Mouse (Mus musculus) CH12.LX (cell line): ENCODE results near the gene Enah. TPM values are rescaled to one million over a fixed set of nuclear protein-coding genes. Genes with fewer than 3 reads are reported as not detected.

ENCODE experiments used
- DNase-seq: peaks from one replicate; pipeline ENCODE4 v3.0.0-alpha.2; 2013; ENCODE audit errors: extremely low read depth
- H3K27ac ChIP-seq: 2 replicates; pipeline ENCODE4 v1.5.1; 2012; ENCODE audit warnings: low read depth, mild to moderate bottlenecking, control low read depth, moderate library complexity; ENCODE audit not compliant: insufficient read depth
- H3K27me3 ChIP-seq: replicated peaks from 2 replicates; pipeline ENCODE3; 2012; ENCODE audit warnings: inconsistent platforms
- H3K36me3 ChIP-seq, 2 experiments: replicated peaks in 1 of 2; 2 replicates each; pipeline versions ENCODE3 to v1.6.1; 2012; ENCODE audit warnings: inconsistent platforms in 1 of 2, low read length in 1 of 2, mild to moderate bottlenecking in 1 of 2, mixed read lengths in 1 of 2, moderate library complexity in 1 of 2; ENCODE audit not compliant: control insufficient read depth in 1 of 2, insufficient read depth in 1 of 2
- H3K4me1 ChIP-seq, 2 experiments: 2 replicates each; pipeline ENCODE4 v1.6.1; 2012; ENCODE audit warnings: inconsistent platforms in 1 of 2, moderate library complexity in 1 of 2; ENCODE audit not compliant: insufficient read depth in 2 of 2, control insufficient read depth in 1 of 2
- H3K4me2 ChIP-seq: 2 replicates; pipeline ENCODE4 v1.6.1; 2012; ENCODE audit warnings: low read depth, mild to moderate bottlenecking, control low read depth; ENCODE audit not compliant: poor library complexity, insufficient read depth, severe bottlenecking
- H3K4me3 ChIP-seq, 3 experiments: fragments of 150-350 bp in 1 of 3; sonication (generic) in 1 of 3; replicated peaks in 1 of 3; 2 replicates each; pipeline versions ENCODE3 to v1.5.1; 2011 to 2012; ENCODE audit warnings: low read depth in 2 of 3, low read length in 2 of 3, mild to moderate bottlenecking in 2 of 3, moderate library complexity in 2 of 3, control low read depth in 1 of 3, improper control_type of control experiment in 1 of 3, inconsistent platforms in 1 of 3, mixed read lengths in 1 of 3; ENCODE audit not compliant: poor library complexity in 1 of 3
- H3K79me2 ChIP-seq: replicated peaks from 2 replicates; pipeline ENCODE4 v1.6.1; 2012; ENCODE audit warnings: mild to moderate bottlenecking, moderate library complexity; ENCODE audit not compliant: control insufficient read depth, poor library complexity, insufficient read depth, severe bottlenecking; ENCODE audit errors: extremely low read depth
- H3K9ac ChIP-seq: 2 replicates; pipeline ENCODE4 v1.6.1; 2012; ENCODE audit warnings: low read depth, mild to moderate bottlenecking, control low read depth, moderate library complexity; ENCODE audit not compliant: insufficient read depth
- H3K9me3 ChIP-seq: replicated peaks from 2 replicates; pipeline ENCODE3; 2012; ENCODE audit warnings: low read length, inconsistent platforms, mixed read lengths
- BHLHE40 ChIP-seq: IDR thresholded peaks from 2 replicates; pipeline ENCODE4 v1.6.1; 2011; ENCODE audit warnings: mild to moderate bottlenecking, low read depth, low read length, improper control_type of control experiment
- CHD2 ChIP-seq: IDR thresholded peaks from 2 replicates; pipeline ENCODE4 v1.6.1; 2011; ENCODE audit warnings: low read length, improper control_type of control experiment
- CTCF ChIP-seq, 2 experiments: IDR thresholded peaks in 1 of 2; conservative IDR thresholded peaks in 1 of 2; 2 replicates each; pipeline ENCODE4 v1.5.1; 2011 to 2012; ENCODE audit warnings: low read depth in 2 of 2, low read length in 2 of 2, improper control_type of control experiment in 1 of 2, inconsistent platforms in 1 of 2, mild to moderate bottlenecking in 1 of 2, moderate library complexity in 1 of 2
- EP300 ChIP-seq: IDR thresholded peaks from 2 replicates; pipeline ENCODE4 v1.6.1; 2011; ENCODE audit warnings: low read length, improper control_type of control experiment
- GABPA ChIP-seq: IDR thresholded peaks from 2 replicates; pipeline ENCODE4 v1.6.1; 2012; ENCODE audit warnings: low read depth, low read length, improper control_type of control experiment, inconsistent platforms; ENCODE audit not compliant: insufficient replicate concordance
- JUN ChIP-seq: IDR thresholded peaks from 2 replicates; pipeline ENCODE4 v1.6.1; 2011; ENCODE audit warnings: low read depth, mild to moderate bottlenecking, low read length, improper control_type of control experiment, moderate library complexity; ENCODE audit not compliant: insufficient read depth
- JUND ChIP-seq: conservative IDR thresholded peaks from 2 replicates; pipeline ENCODE4 v1.6.1; 2011; ENCODE audit warnings: low read depth, low read length, improper control_type of control experiment
- KAT2A ChIP-seq: IDR thresholded peaks from 2 replicates; pipeline ENCODE4 v1.6.1; 2012; ENCODE audit warnings: low read length, improper control_type of control experiment, inconsistent platforms; ENCODE audit not compliant: insufficient replicate concordance
- MAFK ChIP-seq: IDR thresholded peaks from 2 replicates; pipeline ENCODE4 v1.6.1; 2011; ENCODE audit warnings: low read length, improper control_type of control experiment; ENCODE audit not compliant: insufficient replicate concordance
- MAX ChIP-seq: IDR thresholded peaks from 2 replicates; pipeline ENCODE4 v1.6.1; 2011; ENCODE audit warnings: low read length, improper control_type of control experiment
- MAZ ChIP-seq: IDR thresholded peaks from 2 replicates; pipeline ENCODE4 v1.6.1; 2012; ENCODE audit warnings: low read depth, mild to moderate bottlenecking, inconsistent platforms, low read length, improper control_type of control experiment, moderate library complexity
- MEF2A ChIP-seq: IDR thresholded peaks from 2 replicates; pipeline ENCODE4 v1.6.1; 2014; ENCODE audit warnings: low read depth, mild to moderate bottlenecking, inconsistent platforms, low read length, improper control_type of control experiment, borderline replicate concordance
- MXI1 ChIP-seq: IDR thresholded peaks from 2 replicates; pipeline ENCODE4 v1.6.1; 2011; ENCODE audit warnings: mild to moderate bottlenecking, low read depth, low read length, improper control_type of control experiment
- NRF1 ChIP-seq: IDR thresholded peaks from 2 replicates; pipeline ENCODE4 v1.6.1; 2014; ENCODE audit warnings: low read depth, mild to moderate bottlenecking, inconsistent platforms, low read length, improper control_type of control experiment, moderate library complexity
- PAX5 ChIP-seq: IDR thresholded peaks from 2 replicates; pipeline ENCODE4 v1.6.1; 2012; ENCODE audit warnings: low read length, inconsistent platforms, mixed read lengths
- POLR2A ChIP-seq: IDR thresholded peaks from 2 replicates; pipeline ENCODE4 v1.6.1; 2011; ENCODE audit warnings: low read depth, mild to moderate bottlenecking, improper control_type of control experiment, low read length
- POLR2AphosphoS2 ChIP-seq: IDR thresholded peaks from 2 replicates; pipeline ENCODE4 v1.6.1; 2011; ENCODE audit warnings: low read depth, low read length, improper control_type of control experiment
- RAD21 ChIP-seq: IDR thresholded peaks from 2 replicates; pipeline ENCODE4 v1.6.1; 2011; ENCODE audit warnings: low read depth, mild to moderate bottlenecking, low read length, improper control_type of control experiment, moderate library complexity
- RCOR1 ChIP-seq: conservative IDR thresholded peaks from 2 replicates; pipeline ENCODE4 v1.6.1; 2012; ENCODE audit warnings: low read depth, mild to moderate bottlenecking, inconsistent platforms, low read length, improper control_type of control experiment
- TBP ChIP-seq: conservative IDR thresholded peaks from 2 replicates; pipeline ENCODE4 v1.6.1; 2011; ENCODE audit warnings: low read depth, low read length, improper control_type of control experiment
- TCF12 ChIP-seq: IDR thresholded peaks from 2 replicates; pipeline ENCODE4 v1.6.1; 2014; ENCODE audit warnings: low read depth, mild to moderate bottlenecking, inconsistent platforms, low read length, improper control_type of control experiment
- USF2 ChIP-seq: conservative IDR thresholded peaks from 2 replicates; pipeline ENCODE4 v1.6.1; 2011; ENCODE audit warnings: low read depth, low read length, improper control_type of control experiment
- dilution Hi-C: fragments of 300-500 bp; cut with MboI; formaldehyde crosslinking; loops from 2 replicates; pipeline ENCODE4 v1.14.3; 2020; ENCODE audit warnings: low sequenced_read_pairs; ENCODE audit not compliant: extremely low pct_unique_long_range_greater_than_20kb, extremely low pct_ligation_motif_present
- in situ Hi-C: fragments of 300-500 bp; cut with MboI; formaldehyde crosslinking; loops from 3 replicates; pipeline ENCODE4 v1.14.3; 2019; ENCODE audit warnings: low sequenced_read_pairs, low pct_ligation_motif_present, low pct_unique_long_range_greater_than_20kb, mixed read lengths
- polyA plus RNA-seq: library from polyadenylated mRNA; unstranded; fragments of >175 nt; gene quantifications from 2 replicates; pipeline ENCODE4 v1.2.1, GENCODE M21; 2012; ENCODE audit warnings: low read depth; ENCODE audit not compliant: insufficient read length
- total RNA-seq, 2 experiments: library from RNA; depleted of rRNA; stranded (reverse); fragments of 300-350 nt in 1 of 2; fragments of >200 nt in 1 of 2; gene quantifications; 2 replicates each; pipeline ENCODE4 v1.2.3; 2012 to 2014

Gene Enah
- total and polyA plus RNA-seq, 3 experiments: 45.3 to 75.3 (median 72.6) TPM

GRCm38 (mm10) chr1:182052973-182053372 is 33.2 kb upstream of the Enah start:
- no peaks in the 10 kb centered on the region for H3K27me3 ChIP-seq
- no peaks in the 10 kb centered on the region for H3K79me2 ChIP-seq
- no peak overlapping the region for H3K27ac ChIP-seq
- H3K36me3 ChIP-seq: no peaks in the 10 kb centered on the region
- no peak overlapping the region for H3K4me3 ChIP-seq
- DNase-seq: no peak
- H3K9me3 ChIP-seq: no peaks in the 10 kb centered on the region
- dilution Hi-C loops (no loop called here), in situ Hi-C loops (no loop called here)
- H3K9ac ChIP-seq: no peak overlapping the region
- H3K4me1 ChIP-seq: no peaks in the 10 kb centered on the region
- TF ChIP-seq CTCF (conservative IDR thresholded peaks at IDR 0.05 in 1 of 2, IDR thresholded peaks at IDR 0.05 in 1 of 2; ENCODE audit: low read depth in 2 of 2, low read length in 2 of 2): no peak
- no peak for TF ChIP-seq TBP
- no peak for TF ChIP-seq USF2
- no peak for TF ChIP-seq NRF1
- no peak for TF ChIP-seq EP300
- TF ChIP-seq TCF12: no peak
- no peak for TF ChIP-seq BHLHE40
- no peak for TF ChIP-seq MAFK
- no peak for TF ChIP-seq POLR2AphosphoS2
- no peak for TF ChIP-seq KAT2A
- TF ChIP-seq MEF2A: no peak
- TF ChIP-seq MXI1: no peak
- no peak for TF ChIP-seq JUND
- no peak for TF ChIP-seq MAX
- TF ChIP-seq PAX5: no peak
- TF ChIP-seq GABPA: no peak
- TF ChIP-seq JUN: no peak
- TF ChIP-seq, all 38 proteins: peak for 0
- no peak overlapping the region for H3K4me2 ChIP-seq

GRCm38 (mm10) chr1:182052385-182052784 is 32.6 kb upstream of the Enah start:
- no peak overlapping the region for H3K27ac ChIP-seq
- in situ Hi-C loops: no loop called here
- no peaks in the 10 kb centered on the region for H3K4me1 ChIP-seq
- H3K9ac ChIP-seq: no peak overlapping the region
- H3K4me2 ChIP-seq: no peak overlapping the region
- H3K27me3 ChIP-seq: no peaks in the 10 kb centered on the region
- H3K79me2 ChIP-seq: no peaks in the 10 kb centered on the region
- DNase-seq: no peak
- H3K4me3 ChIP-seq: no peak overlapping the region
- dilution Hi-C loops: no loop called here
- no peaks in the 10 kb centered on the region for H3K36me3 ChIP-seq
- no peaks in the 10 kb centered on the region for H3K9me3 ChIP-seq
- TF ChIP-seq BHLHE40 (no peak), MAZ (no peak), PAX5 (no peak), KAT2A (no peak), CHD2 (no peak), RAD21 (no peak), CTCF (conservative IDR thresholded peaks at IDR 0.05 in 1 of 2, IDR thresholded peaks at IDR 0.05 in 1 of 2; ENCODE audit: low read depth in 2 of 2, low read length in 2 of 2) (no peak), POLR2A (no peak), JUND (no peak), POLR2AphosphoS2 (no peak), USF2 (no peak), MEF2A (no peak), RCOR1 (no peak)
